33 mouse cellular contexts compared by ENCODE assay signal in the genomic region with DNA sequence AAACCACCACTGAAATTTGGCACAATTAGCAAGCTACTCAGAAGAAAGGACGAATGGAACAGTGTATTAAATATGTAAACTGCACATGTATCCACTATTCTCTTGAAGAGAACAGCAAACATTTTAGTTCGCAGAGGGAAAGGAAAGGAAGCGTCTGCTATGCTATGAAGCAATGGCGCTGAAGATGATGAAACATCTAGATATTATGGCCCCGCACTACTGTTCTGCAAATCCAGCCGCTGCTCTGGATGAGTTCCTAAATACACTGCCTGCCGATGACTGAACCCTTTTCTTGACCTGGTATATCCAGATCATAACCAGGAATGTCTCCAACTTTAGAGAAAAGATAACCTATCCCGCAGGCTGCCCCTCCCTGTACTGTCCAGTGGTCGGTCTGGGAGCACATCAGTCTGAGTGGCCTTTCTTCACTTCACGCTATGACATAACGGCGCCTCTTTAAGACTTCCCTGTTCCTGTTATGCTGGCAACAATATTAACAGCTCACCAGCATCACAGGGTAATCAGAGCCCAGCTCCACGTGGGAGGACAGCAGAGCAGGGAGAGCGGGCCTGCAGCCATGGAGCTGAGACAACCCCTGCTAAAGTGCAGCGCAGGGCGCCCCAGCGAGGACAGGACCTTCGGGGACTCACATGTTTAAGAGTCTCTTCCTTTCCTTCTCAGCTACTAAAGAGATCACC. TPM values are rescaled to one million over a fixed set of nuclear protein-coding genes. Genes with fewer than 3 reads are reported as not detected.
DNase-seq lines count a peak whose midpoint lies in the region; ATAC-seq and TF ChIP-seq lines count a peak whose summit lies in the region.
"Had no signal": no experiment of that assay in that cellular context is flagged by ENCODE, and none has a peak within 500 bp of the region (broad histone marks: within the 10 kb centered on the region; RNA-seq: fewer than 3 reads in every experiment).

No protein-coding gene starts in this region.

- no peak for TF ChIP-seq EP300 in heart, postnatal 0 days (IDR thresholded peaks at IDR 0.05; ENCODE audit: low read depth)
- TF ChIP-seq EP300 in liver, postnatal 0 days (IDR thresholded peaks at IDR 0.05; ENCODE audit: low read depth), result no peak

- peaks cover 61% of the 10 kb centered on the region for H3K36me3 ChIP-seq in heart, postnatal 0 days (replicated peaks; ENCODE audit: control insufficient read depth, insufficient read depth, low read length)
- peaks cover 47% of the 10 kb centered on the region for H3K36me3 ChIP-seq in liver, postnatal 0 days (replicated peaks; ENCODE audit: insufficient read depth, low read length)
- peaks cover 32% of the 10 kb centered on the region for H3K36me3 ChIP-seq in thymus, adult 2 months (ENCODE audit: control insufficient read depth, insufficient read depth, low read length)

- no peak for TF ChIP-seq CTCF in heart, postnatal 0 days (IDR thresholded peaks at IDR 0.05; ENCODE audit: low read depth)
- no peak for TF ChIP-seq CTCF in liver, postnatal 0 days (IDR thresholded peaks at IDR 0.05; ENCODE audit: low read depth)
- TF ChIP-seq CTCF in thymus, adult 2 months (IDR thresholded peaks at IDR 0.05; ENCODE audit: borderline replicate concordance, control insufficient read depth, extremely low read depth, insufficient read depth, low read length, poor library complexity), result no peak

- DNase-seq in heart, postnatal 0 days (ENCODE audit: low spot score), result no peak
- DNase-seq in heart, postnatal 4 days, result no peak
- DNase-seq in liver, postnatal 0 days, result no peak
- no peak for DNase-seq in liver
- no peak for DNase-seq in thymus, adult 2 months
- DNase-seq in thymus, postnatal 36 days, result no peak
- no peak for DNase-seq in left cerebral cortex, postnatal 10 days (ENCODE audit: extremely low spot score in 1 of 2, low spot score in 2 of 2)
- DNase-seq: adrenal gland, postnatal 25 days; cerebellum, adult 18-20 months; cerebellum, postnatal 10 days; kidney, adult 8-10 months; kidney, postnatal 10 days; layer of hippocampus, adult 9-11 months; liver, embryonic 13.5 days; midbrain, embryonic 14.5 days; right cerebral cortex, postnatal 25 days; spleen, adult 18-20 months; thymus, postnatal 25 days had no signal

- H3K9me3 ChIP-seq in heart, postnatal 0 days (replicated peaks; ENCODE audit: control insufficient read depth, low read length), result no peaks in the 10 kb centered on the region
- H3K9me3 ChIP-seq in liver, postnatal 0 days (ENCODE audit: low read length), result no peaks in the 10 kb centered on the region
- H3K9me3 ChIP-seq: heart, embryonic 12.5 days; hindbrain, embryonic 13.5 days; liver, embryonic 13.5 days; lung, embryonic 15.5 days; neural tube, embryonic 15.5 days had no signal

- H3K4me2 ChIP-seq in heart, postnatal 0 days (ENCODE audit: low read depth, low read length), result no peak overlapping the region
- no peak overlapping the region; the same call in 1 of the 2 replicates for H3K4me2 ChIP-seq in liver, postnatal 0 days (ENCODE audit: low read depth, low read length)
- H3K4me2 ChIP-seq: heart, embryonic 12.5 days; hindbrain, embryonic 13.5 days; liver, embryonic 13.5 days; lung, embryonic 15.5 days; neural tube, embryonic 15.5 days had no signal

- H3K9ac ChIP-seq in heart, postnatal 0 days (replicated peaks; ENCODE audit: low read depth, low read length), result no peak overlapping the region
- H3K9ac ChIP-seq in liver, postnatal 0 days (replicated peaks), result no peak overlapping the region
- H3K9ac ChIP-seq: heart, embryonic 12.5 days; hindbrain, embryonic 13.5 days; liver, embryonic 13.5 days; lung, embryonic 15.5 days; neural tube, embryonic 15.5 days had no signal

- TF ChIP-seq POLR2A in thymus, adult 2 months (IDR thresholded peaks at IDR 0.05; ENCODE audit: control insufficient read depth, extremely low read depth, insufficient read depth, low read length, poor library complexity), result no peak

- H3K27me3 ChIP-seq in heart, postnatal 0 days (ENCODE audit: control insufficient read depth, insufficient read depth, low read length), result no peaks in the 10 kb centered on the region
- H3K27me3 ChIP-seq in liver, postnatal 0 days (ENCODE audit: insufficient read depth, low read length), result no peaks in the 10 kb centered on the region
- H3K27me3 ChIP-seq in thymus, adult 2 months (ENCODE audit: control insufficient read depth, insufficient read depth, low read length), result no peaks in the 10 kb centered on the region
- H3K27me3 ChIP-seq: heart, embryonic 12.5 days; hindbrain, embryonic 13.5 days; liver, embryonic 13.5 days; lung, embryonic 15.5 days; neural tube, embryonic 15.5 days had no signal

- intact Hi-C loops in left cerebral cortex, postnatal 10 days (cut with DNase I), result no loop called here

- no peak overlapping the region for H3K4me3 ChIP-seq in heart, postnatal 0 days (ENCODE audit: low read depth, low read length)
- no peak overlapping the region for H3K4me3 ChIP-seq in liver, postnatal 0 days (ENCODE audit: low read depth, low read length)
- H3K4me3 ChIP-seq in thymus, adult 2 months (ENCODE audit: control insufficient read depth, insufficient read depth, low read length), result no peak overlapping the region
- H3K4me3 ChIP-seq: erythroblast, embryonic 14.5 days; heart, embryonic 12.5 days; hindbrain, embryonic 13.5 days; liver, embryonic 13.5 days; lung, embryonic 15.5 days; neural tube, embryonic 15.5 days had no signal

- WGBS in heart, postnatal 0 days, result 76% methylated on average over 18 of the region's 18 CpGs
- WGBS in liver, postnatal 0 days (ENCODE audit: insufficient replicate concordance), result 80% methylated on average over 18 of the region's 18 CpGs
- 95% methylated on average over 18 of the region's 18 CpGs for WGBS in thymus, adult 2 months

- ATAC-seq in heart, postnatal 0 days (ENCODE audit: insufficient read depth, low read depth), result 0 out of 2 replicates have a peak, but pooled peaks have one; percentile 33
- peak; percentile 43 for ATAC-seq in liver, postnatal 0 days
- peak; percentile 55 for ATAC-seq in neutrophil, adult 5-6 weeks (ENCODE audit: extremely low read depth, insufficient number of reproducible peaks, low FRiP score, poor library complexity, severe bottlenecking)
- ATAC-seq: CD4-positive, CD25-positive, alpha-beta regulatory T cell, adult 4 months; forebrain, embryonic 16.5 days; intestine, embryonic 16.5 days had no signal

- H3K4me1 ChIP-seq in heart, postnatal 0 days (ENCODE audit: control insufficient read depth, insufficient read depth), result no peaks in the 10 kb centered on the region
- H3K4me1 ChIP-seq in liver, postnatal 0 days (ENCODE audit: insufficient read depth), result no peaks in the 10 kb centered on the region
- no peaks in the 10 kb centered on the region for H3K4me1 ChIP-seq in thymus, adult 2 months (replicated peaks; ENCODE audit: control insufficient read depth, insufficient read depth, low read length)
- H3K4me1 ChIP-seq: hindbrain, embryonic 13.5 days; liver, embryonic 13.5 days; lung, embryonic 15.5 days; neural tube, embryonic 15.5 days had no signal

- H3K27ac ChIP-seq in heart, postnatal 0 days (ENCODE audit: low read depth), result no peak overlapping the region
- H3K27ac ChIP-seq in liver, postnatal 0 days (ENCODE audit: low read depth), result no peak overlapping the region; the same call in 1 of the 2 replicates
- peak overlapping the region; percentile 6; the same call in 1 of the 2 replicates for H3K27ac ChIP-seq in thymus, adult 2 months (ENCODE audit: control insufficient read depth, insufficient read depth, low read length)
- H3K27ac ChIP-seq: hindbrain, embryonic 13.5 days; liver, embryonic 13.5 days; lung, embryonic 15.5 days; neural tube, embryonic 15.5 days had no signal

RNA-seq across cellular contexts. Expression of a gene that starts 8.7 kb away (rescaled TPM):
- total RNA-seq in heart, postnatal 0 days (2014; rRNA removed; ENCODE audit: low replicate concordance), result 154 and 209 TPM in 2 replicates
- polyA plus RNA-seq in heart, postnatal 0 days (2015; fragmentation: Nextera tagmentation; extraction: Ambion mirVana), result 121 and 129 TPM in 2 replicates
- total RNA-seq in heart, postnatal 4 days (2021), result 100 to 1,000 TPM; 188 to 195 TPM
- 101 and 105 TPM in 2 replicates for polyA plus RNA-seq in liver, postnatal 0 days (2015; fragmentation: Nextera tagmentation; extraction: Ambion mirVana)
- polyA plus RNA-seq in thymus, adult 2 months (2012; rRNA removed), result 130 and 139 TPM in 2 replicates
- total RNA-seq in neutrophil, adult 5-6 weeks (2017), result 204 and 205 TPM in 2 replicates
- total RNA-seq in left cerebral cortex, postnatal 10 days (2021), result 100 to 1,000 TPM; 229 to 235 TPM

RNA-seq across cellular contexts. Expression of a gene that starts 27.2 kb away (rescaled TPM):
- total RNA-seq in heart, postnatal 0 days (2014; rRNA removed; ENCODE audit: low replicate concordance), result 330 and 397 TPM in 2 replicates
- 115 and 138 TPM in 2 replicates for polyA plus RNA-seq in heart, postnatal 0 days (2015; fragmentation: Nextera tagmentation; extraction: Ambion mirVana)
- total RNA-seq in heart, postnatal 4 days (2021), result 100 to 1,000 TPM; 102 to 106 TPM
- not detected in 2 replicates for polyA plus RNA-seq in liver, postnatal 0 days (2015; fragmentation: Nextera tagmentation; extraction: Ambion mirVana)
- polyA plus RNA-seq in thymus, adult 2 months (2012; rRNA removed), result 0.47 and 15.3 TPM in 2 replicates
- not detected in 2 replicates for total RNA-seq in neutrophil, adult 5-6 weeks (2017)
- under 1 TPM in 1 of 2 experiments, not detected in 1; 0.39 TPM for total RNA-seq in left cerebral cortex, postnatal 10 days (2021)
- total RNA-seq: adrenal gland, adult 18-20 months; adrenal gland, postnatal 25 days; common myeloid progenitor, adult 5-6 weeks; left cerebral cortex, postnatal 14 days had no signal
- polyA plus RNA-seq: CD4-positive, CD25-positive, alpha-beta regulatory T cell, adult 4 months; embryonic facial prominence, embryonic 14.5 days; erythroblast, embryonic 14.5 days; forebrain, embryonic 11.5 days; forebrain, embryonic 16.5 days; hindbrain, embryonic 13.5 days; intestine, embryonic 16.5 days; liver, embryonic 13.5 days; midbrain, embryonic 14.5 days; neural tube, embryonic 15.5 days; stomach, embryonic 16.5 days had no signal

Comparison
In these comparisons a context has a peak if more than half of its experiments do, and no peak if none do; other contexts are left out.
1. RNA of a gene that starts 27.2 kb away (total RNA-seq): 330 to 397 TPM in heart, postnatal 0 days and 102 to 106 TPM in heart, postnatal 4 days; 0.39 TPM in left cerebral cortex, postnatal 10 days and not detected in neutrophil, adult 5-6 weeks; every median in the first group is over 10 times any median in the second.
2. Peak in every context shown above with its lines, with median percentiles within 50 percentile points of each other: ATAC-seq.